Mouse (Mus musculus) frontal cortex, postnatal 10 days (tissue): ENCODE data around the gene Ext2.

ENCODE experiments used
- DNase-seq, 2 experiments: peaks; one replicate each; pipeline ENCODE4 v3.0.0; 2022; ENCODE audit warnings: low spot score in 2 of 2, mixed read lengths in 1 of 2

The Ext2 gene

GRCm38 (mm10) chr2:93776267-93777055 is 45.9 kb downstream of the Ext2 start:
- no peak for DNase-seq

GRCm38 (mm10) chr2:93775431-93775830 is 46.9 kb downstream of the Ext2 start:
- no peak for DNase-seq

DNA sequence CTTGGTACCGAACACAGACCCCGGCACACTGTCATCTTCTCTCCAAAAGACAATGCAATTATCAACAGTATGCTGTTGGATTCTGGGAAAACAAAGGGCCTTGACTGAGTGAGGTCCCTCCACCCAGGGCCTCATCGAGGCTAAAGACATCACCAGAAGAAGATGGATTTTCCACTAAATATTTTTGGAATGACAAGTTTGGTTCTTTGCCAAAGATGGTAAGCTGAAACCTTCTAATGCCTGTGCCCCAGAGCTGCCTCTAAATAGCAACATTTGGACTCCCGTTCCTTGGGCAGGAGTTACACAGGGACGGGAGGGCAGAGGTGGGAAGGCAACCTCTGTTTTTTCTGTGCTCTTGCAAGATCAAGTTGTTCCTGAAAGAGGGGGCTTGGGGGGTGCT is 47.4 kb downstream of the Ext2 start:
- DNase-seq = no peak

DNA sequence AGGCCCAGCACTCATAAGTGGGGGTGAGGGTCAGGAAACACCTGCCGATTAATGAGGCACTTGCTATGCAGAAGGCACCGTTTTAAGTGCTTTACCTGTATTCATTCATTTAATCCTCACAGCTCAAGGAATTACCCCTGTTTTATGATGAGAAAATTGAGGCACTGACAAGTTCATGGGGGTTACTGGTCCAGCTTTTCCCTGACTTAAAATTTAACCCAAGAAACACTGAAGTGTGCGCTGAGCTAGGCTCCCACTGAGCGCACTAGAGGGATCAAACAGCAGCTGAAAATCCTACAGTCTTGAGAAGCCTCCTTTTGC is 49.6 kb downstream of the Ext2 start:
- DNase-seq = no peak

DNA sequence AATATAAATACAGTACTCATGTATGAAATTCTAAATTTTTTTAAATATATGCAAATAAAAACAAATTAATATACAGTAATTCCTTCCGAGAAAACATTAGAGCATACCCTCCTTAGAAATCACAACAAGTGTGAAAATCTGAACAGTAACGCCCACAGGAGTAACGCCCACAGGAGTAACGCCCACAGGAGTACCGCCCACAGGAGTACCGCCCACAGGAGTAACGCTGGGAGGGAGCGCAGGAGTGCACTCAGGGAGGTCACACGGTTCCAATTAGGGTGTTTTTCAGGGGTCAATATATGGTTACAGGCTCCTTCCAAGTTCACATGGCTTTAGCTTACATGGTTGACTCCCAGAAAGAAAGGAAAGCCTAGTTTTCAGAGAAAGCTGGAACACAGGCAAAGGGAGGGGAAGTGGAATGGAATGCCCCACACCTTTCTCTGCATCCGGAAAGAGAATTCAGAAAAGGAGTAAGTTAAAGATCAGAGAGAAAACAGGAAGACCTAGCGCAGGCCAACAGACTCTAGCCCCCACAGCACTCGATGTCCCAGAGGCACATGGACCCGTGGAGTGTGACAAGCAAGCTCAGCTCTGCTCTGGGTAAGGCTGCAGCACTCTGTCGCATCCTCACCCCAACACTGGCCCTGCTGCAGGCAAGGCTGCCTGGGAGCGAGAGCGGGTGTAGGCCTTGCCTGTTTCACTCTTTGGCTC is 50.2 kb downstream of the Ext2 start:
- DNase-seq = no peak

DNA sequence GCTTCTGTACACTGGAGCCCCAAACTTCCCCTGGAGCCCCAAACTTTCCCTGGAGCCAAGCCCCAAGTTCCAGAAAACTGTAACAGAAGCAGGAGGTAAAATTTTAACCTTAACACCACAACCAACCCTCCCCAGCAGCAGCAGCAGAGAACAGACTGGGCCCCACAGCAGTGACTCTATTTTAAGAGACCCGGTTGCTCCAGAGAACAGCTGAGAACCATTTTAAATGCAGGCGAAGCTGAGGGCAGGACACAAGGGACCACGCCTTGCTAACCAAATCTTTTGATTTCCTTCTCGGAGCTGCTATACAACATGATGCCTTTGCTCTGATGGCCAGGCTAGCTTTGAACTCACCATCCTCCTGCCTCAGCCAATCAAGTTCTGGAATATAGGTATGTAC is 51.5 kb downstream of the Ext2 start:
- no peak for DNase-seq

DNA sequence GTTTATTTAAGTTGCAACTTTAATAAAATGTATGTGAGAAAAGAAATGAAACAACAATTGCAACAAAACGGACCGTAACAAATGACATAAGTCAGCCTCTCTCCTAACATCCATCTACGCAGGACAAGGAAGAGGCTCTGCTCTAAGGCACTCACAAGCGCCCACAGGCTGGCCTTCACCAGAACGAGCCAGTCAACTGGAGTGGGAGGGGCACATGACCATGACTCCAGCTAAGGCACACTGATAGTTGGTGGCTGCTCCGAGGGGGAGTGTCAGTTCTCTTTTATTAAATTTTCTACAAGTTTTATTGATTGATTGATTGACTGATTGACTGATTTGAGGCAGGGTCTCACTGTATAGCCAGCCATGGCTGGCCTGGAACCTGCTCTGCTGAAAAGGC is 52.5 kb downstream of the Ext2 start:
- no peak for DNase-seq

DNA sequence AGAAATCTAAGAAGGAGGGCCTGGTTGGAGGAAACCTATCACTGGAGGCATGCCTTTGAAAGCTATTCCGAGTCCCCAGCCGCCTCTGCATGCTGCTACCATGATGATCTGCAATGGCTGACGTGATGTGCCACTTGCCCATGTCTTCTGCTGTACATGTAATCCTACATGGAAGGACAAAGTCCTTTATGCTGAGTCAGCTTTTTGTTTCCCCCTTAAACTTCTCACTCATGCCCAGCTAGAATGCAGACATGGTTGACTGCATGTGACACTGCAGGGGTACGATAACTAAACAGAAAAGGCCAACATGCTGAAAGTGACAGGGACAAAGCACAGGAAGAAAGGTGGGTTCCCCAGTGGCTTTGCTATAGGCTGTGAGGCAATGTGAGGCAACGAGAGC is 56.6 kb downstream of the Ext2 start:
- DNase-seq = no peak

DNA sequence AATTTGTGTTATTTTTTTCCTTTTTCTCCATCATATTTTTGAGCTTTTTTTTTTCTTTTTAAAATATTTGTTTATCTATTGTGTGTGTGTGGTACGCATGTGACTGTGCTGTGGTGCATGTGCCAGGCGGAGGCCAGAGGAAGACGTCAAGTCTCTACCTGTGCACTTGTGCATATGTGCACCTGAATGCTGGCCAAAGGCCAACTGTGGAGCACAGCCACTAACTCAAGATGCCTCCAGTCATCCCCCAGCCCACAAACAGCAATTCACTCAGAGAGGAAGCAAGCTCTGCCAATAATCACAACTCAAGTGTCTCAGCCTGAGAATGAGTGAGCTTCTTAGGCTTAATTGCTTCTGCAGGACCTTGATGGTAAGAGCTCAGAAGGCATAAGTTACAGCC is 58.2 kb downstream of the Ext2 start:
- DNase-seq = no peak

GRCm38 (mm10) chr2:93760389-93760788 is 62.0 kb downstream of the Ext2 start:
- no peak for DNase-seq

DNA sequence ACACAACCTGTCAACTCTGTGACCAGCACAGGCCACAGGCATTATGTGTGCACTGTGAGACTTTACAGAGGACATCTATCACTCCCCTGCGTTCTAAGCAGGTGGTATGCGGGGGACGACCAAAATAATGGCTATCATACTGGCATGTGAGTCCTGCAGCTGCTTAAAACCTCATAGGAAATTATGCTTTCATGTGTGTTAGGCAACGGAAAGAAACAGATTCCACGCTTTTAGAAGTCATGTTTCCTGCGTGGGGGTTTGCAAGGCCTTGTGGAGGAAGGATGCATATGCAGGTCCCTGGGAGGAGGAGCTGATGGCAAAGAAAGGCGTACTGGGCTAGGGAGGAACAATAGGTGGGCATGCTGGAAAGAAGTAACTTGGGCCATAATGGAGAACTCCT is 63.2 kb downstream of the Ext2 start:
- DNase-seq = no peak

GRCm38 (mm10) chr2:93758298-93758697 is 64.1 kb downstream of the Ext2 start:
- no peak for DNase-seq

- DNase-seq = no peak
Measured at GRCm38 (mm10) chr2:93754366-93754765, 68.0 kb downstream of the Ext2 start.

DNA sequence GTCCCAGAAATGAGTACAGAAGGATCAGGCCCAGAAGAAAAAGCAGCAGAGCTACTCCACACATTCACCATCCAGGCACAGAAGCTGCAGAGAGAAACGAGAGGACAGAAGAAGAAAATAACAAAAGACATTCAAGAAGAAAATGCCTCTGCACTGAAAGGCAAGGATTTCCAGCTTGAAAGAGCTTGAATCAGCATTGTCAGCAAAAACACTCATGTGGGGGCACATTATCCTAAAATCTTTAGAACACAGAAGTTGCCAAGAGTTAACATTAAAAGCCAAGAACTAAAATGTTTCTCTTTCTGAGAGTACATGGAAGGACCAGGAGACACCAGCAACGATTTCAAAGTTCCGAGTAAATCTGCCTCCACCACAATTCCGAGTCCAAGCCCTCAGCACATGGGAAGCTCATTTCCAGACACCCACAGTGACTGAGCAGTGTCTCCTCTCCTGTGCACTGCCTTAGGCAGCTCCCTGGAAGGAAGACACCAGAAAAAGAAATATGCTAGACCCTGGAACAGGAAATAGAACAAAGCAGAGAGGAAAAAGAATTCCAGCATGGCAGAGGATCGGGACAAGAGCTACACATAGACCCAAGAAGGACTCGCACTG is 69.1 kb downstream of the Ext2 start:
- no peak for DNase-seq

DNA sequence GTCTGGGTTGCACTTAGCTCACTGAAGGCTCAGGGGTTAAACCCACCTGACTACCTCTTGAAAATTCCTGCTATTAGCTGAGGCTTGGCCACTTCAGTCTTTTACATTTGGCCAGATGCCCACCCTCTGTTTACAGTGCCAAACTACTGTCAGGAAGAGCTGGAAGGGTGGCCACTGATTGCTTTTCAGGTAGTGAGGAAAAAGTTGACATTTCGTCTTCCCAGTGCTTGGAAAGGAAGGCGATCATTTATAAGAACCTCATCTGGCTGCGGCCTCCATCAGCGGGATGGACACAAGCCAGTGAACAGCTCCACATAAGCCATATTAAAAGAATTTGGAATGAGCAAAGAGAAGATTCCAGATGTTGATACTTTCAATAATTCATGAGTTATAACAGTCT is 72.7 kb downstream of the Ext2 start:
- DNase-seq = no peak

- no peak for DNase-seq
Measured at GRCm38 (mm10) chr2:93747538-93748126, 74.7 kb downstream of the Ext2 start.

DNA sequence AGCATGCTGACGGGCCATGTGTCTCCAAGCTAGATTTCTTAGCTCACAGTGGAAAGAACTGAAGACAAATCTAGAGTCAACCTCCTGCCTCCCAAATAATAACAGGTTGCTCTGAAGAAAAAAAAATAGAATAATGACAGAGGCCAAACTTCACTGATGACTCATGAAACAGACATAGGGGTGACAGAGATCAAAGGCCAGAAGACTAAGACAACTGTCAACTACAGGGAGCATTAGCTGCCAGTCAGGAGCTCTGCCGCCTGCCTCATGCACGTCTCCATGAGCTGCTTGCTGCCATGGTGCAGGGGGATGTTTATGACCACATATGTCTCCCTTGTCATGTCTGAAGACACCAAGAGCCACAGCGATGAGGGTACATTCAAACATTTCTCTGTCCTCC is 75.7 kb downstream of the Ext2 start:
- no peak for DNase-seq

DNA sequence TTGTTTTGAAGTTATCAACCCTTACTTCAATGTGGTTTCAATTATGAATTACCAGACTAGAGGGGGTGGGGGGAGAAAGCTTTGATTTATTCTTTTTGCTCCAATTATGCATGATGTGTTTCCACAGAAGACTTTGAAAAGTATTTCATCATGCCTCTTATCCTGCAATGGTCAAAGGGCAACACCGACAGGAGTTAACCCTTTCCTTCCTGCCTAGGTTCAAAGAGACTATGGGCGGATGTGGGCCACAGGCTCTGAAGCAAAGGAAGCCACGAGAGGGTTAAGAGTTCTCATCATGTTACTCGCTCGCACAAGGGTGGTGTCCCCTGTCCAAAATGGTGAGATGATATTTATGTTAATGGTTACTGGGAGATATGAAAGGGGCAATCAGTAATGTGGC is 76.2 kb downstream of the Ext2 start:
- DNase-seq = no peak

DNA sequence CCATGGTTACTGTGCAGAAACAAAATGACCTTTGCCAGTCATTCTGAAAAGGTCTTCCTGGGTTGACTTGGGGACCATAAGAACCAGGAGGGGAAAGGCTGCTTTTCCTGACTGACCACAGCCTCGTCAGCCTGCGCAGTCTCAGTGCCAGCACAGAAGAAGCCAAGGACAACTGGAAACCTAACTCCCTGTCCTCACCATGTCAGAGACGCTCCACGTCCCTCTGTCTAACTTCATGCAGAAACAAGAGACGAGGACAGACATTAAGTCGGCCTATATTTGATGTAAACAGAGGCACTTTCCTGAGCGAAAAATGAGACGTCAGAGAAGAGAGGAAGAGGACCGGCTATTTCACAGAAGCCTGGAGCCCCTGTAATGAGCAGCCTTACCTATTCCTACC is 76.6 kb downstream of the Ext2 start:
- DNase-seq = no peak

- no peak for DNase-seq
Measured at GRCm38 (mm10) chr2:93744346-93745229, 77.8 kb downstream of the Ext2 start.

DNA sequence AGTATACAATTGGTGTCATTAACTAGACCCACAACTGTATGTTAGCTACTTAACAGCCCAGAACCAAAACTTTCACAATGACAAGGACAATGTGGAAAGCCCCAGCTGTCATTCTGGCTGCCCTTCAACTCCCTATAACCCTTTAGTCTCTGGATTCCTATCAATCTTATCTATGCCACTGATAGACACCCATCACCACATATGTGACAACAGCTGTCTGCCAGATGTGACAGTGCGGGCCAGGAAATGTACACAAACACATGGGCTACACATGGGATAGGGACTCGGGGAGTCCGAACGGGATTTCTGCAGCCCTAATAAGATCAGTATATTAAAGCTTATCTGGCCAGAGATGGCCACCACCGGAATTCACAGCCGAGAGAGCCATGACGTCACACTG is 80.7 kb downstream of the Ext2 start:
- DNase-seq = no peak

- no peak for DNase-seq
Measured at GRCm38 (mm10) chr2:93739044-93739569, 83.3 kb downstream of the Ext2 start.
